Mouse (Mus musculus) hindbrain, embryonic 12.5 days (tissue): Measurements from ENCODE around the gene Psma5. TPM values are rescaled to one million over a fixed set of nuclear protein-coding genes. Genes with fewer than 3 reads are reported as not detected.

Source experiments
- ATAC-seq: fragments of 200-750 bp; cut with Nextera tagmentation; 2 replicates; pipeline ENCODE4 v1.8.0; 2017; ENCODE audit warnings: moderate TSS enrichment; ENCODE audit not compliant: low FRiP score
- H3K27ac ChIP-seq: fragments of 300-500 bp; sonication (generic); 2 replicates; pipeline ENCODE4 v1.5.1; 2016; ENCODE audit warnings: mild to moderate bottlenecking
- H3K27me3 ChIP-seq: fragments of 300-500 bp; sonication (generic); 2 replicates; pipeline ENCODE4 v1.6.1; 2016; ENCODE audit warnings: mild to moderate bottlenecking
- H3K36me3 ChIP-seq: fragments of 300-500 bp; sonication (generic); 2 replicates; pipeline ENCODE4 v1.6.1; 2016; ENCODE audit warnings: mild to moderate bottlenecking
- H3K4me1 ChIP-seq: fragments of 300-500 bp; sonication (generic); 2 replicates; pipeline ENCODE4 v1.6.1; 2016
- H3K4me2 ChIP-seq: fragments of 300-500 bp; sonication (generic); replicated peaks from 2 replicates; pipeline ENCODE4 v1.6.1; 2016; ENCODE audit warnings: mild to moderate bottlenecking
- H3K4me3 ChIP-seq: fragments of 300-500 bp; sonication (generic); 2 replicates; pipeline ENCODE4 v1.5.1; 2016; ENCODE audit warnings: mild to moderate bottlenecking
- H3K9ac ChIP-seq: fragments of 300-500 bp; sonication (generic); 2 replicates; pipeline ENCODE4 v1.6.1; 2016; ENCODE audit warnings: mild to moderate bottlenecking, moderate library complexity
- H3K9me3 ChIP-seq: fragments of 300-500 bp; sonication (generic); replicated peaks from 2 replicates; pipeline ENCODE4 v1.6.1; 2016; ENCODE audit warnings: mild to moderate bottlenecking
- WGBS: fragments of 180-500 bp; shearing (Covaris S2); methylation state at CpG from one replicate; pipeline ENCODE4 v1.1.7; 2016; 5-methylcytosine and 5-hydroxymethylcytosine counted together
- polyA plus RNA-seq: library from polyadenylated mRNA; unstranded; fragments of >200 nt; fragmentation: Nextera tagmentation; extraction: Ambion mirVana; gene quantifications from 2 replicates; pipeline ENCODE4 v1.2.1, GENCODE M21; 2016

The Psma5 gene
- polyA plus RNA-seq, 1 experiment from 2014 or later, result 218 TPM

GRCm38 (mm10) chr3:108283781-108284601, 27.3 kb downstream of the Psma5 start, which contains the start of gene Sort1:
Gene Sort1 (plus strand): TSS chr3:108284082.
- peak within 1 kb of the TSS; percentile 88 for H3K27ac ChIP-seq
- under 1% methylated on average over 106 of the region's 109 CpGs for WGBS
- peak within 1 kb of the TSS; percentile 97 for H3K9ac ChIP-seq
- no peaks in the 10 kb centered on the region for H3K9me3 ChIP-seq
- H3K27me3 ChIP-seq, result no peaks in the 10 kb centered on the region
- H3K4me1 ChIP-seq, result peaks cover 48% of the 10 kb centered on the region
- H3K4me2 ChIP-seq, result peak within 1 kb of the TSS; percentile 82
- peak; percentile 99 for ATAC-seq
- no peaks in the 10 kb centered on the region for H3K36me3 ChIP-seq
- peak within 1 kb of the TSS; percentile 96 for H3K4me3 ChIP-seq

- WGBS, result 60% methylated on average over 4 of the region's 4 CpGs
- no peak overlapping the region for H3K27ac ChIP-seq
- H3K9ac ChIP-seq, result peak overlapping the region; percentile 97
- H3K27me3 ChIP-seq, result no peaks in the 10 kb centered on the region
- H3K9me3 ChIP-seq, result no peaks in the 10 kb centered on the region
- peak overlapping the region; percentile 96 for H3K4me3 ChIP-seq
- peak overlapping the region; percentile 82 for H3K4me2 ChIP-seq
- H3K4me1 ChIP-seq, result peaks cover 54% of the 10 kb centered on the region
- H3K36me3 ChIP-seq, result no peaks in the 10 kb centered on the region
- ATAC-seq, result no peak
Measured at GRCm38 (mm10) chr3:108285078-108285711, 28.5 kb downstream of the Psma5 start.

GRCm38 (mm10) chr3:108286671-108287439, 30.1 kb downstream of the Psma5 start:
- ATAC-seq, result no peak
- Histone ChIP-seq H3K27me3 (no peaks in the 10 kb centered on the region), H3K9ac (no peak overlapping the region), H3K4me2 (peak overlapping the region; percentile 82), H3K27ac (no peak overlapping the region), H3K36me3 (no peaks in the 10 kb centered on the region), H3K4me3 (no peak overlapping the region), H3K4me1 (peaks cover 66% of the 10 kb centered on the region), H3K9me3 (no peaks in the 10 kb centered on the region)
- WGBS, result 58% methylated on average over 14 of the region's 14 CpGs

GRCm38 (mm10) chr3:108287811-108288805, 31.4 kb downstream of the Psma5 start:
- H3K9me3 ChIP-seq, result no peaks in the 10 kb centered on the region
- H3K9ac ChIP-seq, result peak overlapping the region; percentile 33
- H3K4me1 ChIP-seq, result peaks cover 65% of the 10 kb centered on the region
- peak overlapping the region; percentile 35 for H3K4me2 ChIP-seq
- H3K4me3 ChIP-seq, result 0 out of 2 replicates have a peak overlapping the region, but pooled peaks have one; percentile 3
- H3K36me3 ChIP-seq, result no peaks in the 10 kb centered on the region
- H3K27ac ChIP-seq, result peak overlapping the region; percentile 60
- ATAC-seq, result no peak
- 10% methylated on average over 17 of the region's 17 CpGs for WGBS
- no peaks in the 10 kb centered on the region for H3K27me3 ChIP-seq

GRCm38 (mm10) chr3:108289311-108290130, 32.8 kb downstream of the Psma5 start:
- H3K4me1 ChIP-seq, result peaks cover 68% of the 10 kb centered on the region
- no peaks in the 10 kb centered on the region for H3K36me3 ChIP-seq
- no peaks in the 10 kb centered on the region for H3K9me3 ChIP-seq
- H3K4me2 ChIP-seq, result no peak overlapping the region
- H3K27ac ChIP-seq, result no peak overlapping the region
- 83% methylated on average over 13 of the region's 13 CpGs for WGBS
- H3K9ac ChIP-seq, result no peak overlapping the region
- ATAC-seq, result no peak
- no peak overlapping the region for H3K4me3 ChIP-seq
- H3K27me3 ChIP-seq, result no peaks in the 10 kb centered on the region

GRCm38 (mm10) chr3:108291036-108291799, 34.5 kb downstream of the Psma5 start:
- 66% methylated on average over 17 of the region's 17 CpGs for WGBS
- Histone ChIP-seq H3K27ac (no peak overlapping the region), H3K4me2 (no peak overlapping the region), H3K27me3 (no peaks in the 10 kb centered on the region), H3K36me3 (no peaks in the 10 kb centered on the region), H3K4me1 (peaks cover 67% of the 10 kb centered on the region), H3K9me3 (no peaks in the 10 kb centered on the region), H3K9ac (no peak overlapping the region), H3K4me3 (no peak overlapping the region)
- ATAC-seq, result no peak

- H3K36me3 ChIP-seq, result no peaks in the 10 kb centered on the region
- H3K9me3 ChIP-seq, result no peaks in the 10 kb centered on the region
- H3K4me3 ChIP-seq, result no peak overlapping the region
- H3K4me2 ChIP-seq, result no peak overlapping the region
- H3K27ac ChIP-seq, result no peak overlapping the region
- no peaks in the 10 kb centered on the region for H3K27me3 ChIP-seq
- WGBS, result 58% methylated on average over 2 of the region's 2 CpGs
- H3K4me1 ChIP-seq, result peaks cover 59% of the 10 kb centered on the region
- no peak for ATAC-seq
- 0 out of 2 replicates have a peak overlapping the region, but pooled peaks have one; percentile 24 for H3K9ac ChIP-seq
Measured at GRCm38 (mm10) chr3:108294398-108294797, 37.7 kb downstream of the Psma5 start.

GRCm38 (mm10) chr3:108295379-108296219, 38.9 kb downstream of the Psma5 start:
- Histone ChIP-seq H3K27me3 (no peaks in the 10 kb centered on the region), H3K36me3 (no peaks in the 10 kb centered on the region), H3K4me2 (peak overlapping the region; percentile 44), H3K4me3 (peak overlapping the region; percentile 11; the same call in 1 of the 2 replicates), H3K27ac (peak overlapping the region; percentile 72), H3K4me1 (peaks cover 57% of the 10 kb centered on the region), H3K9me3 (no peaks in the 10 kb centered on the region), H3K9ac (peak overlapping the region; percentile 19)
- 37% methylated on average over 14 of the region's 14 CpGs for WGBS
- ATAC-seq, result peak; percentile 44; the same call in 1 of the 2 replicates

- peak overlapping the region; percentile 11; the same call in 1 of the 2 replicates for H3K4me3 ChIP-seq
- no peaks in the 10 kb centered on the region for H3K9me3 ChIP-seq
- H3K27ac ChIP-seq, result peak overlapping the region; percentile 72
- H3K36me3 ChIP-seq, result no peaks in the 10 kb centered on the region
- H3K9ac ChIP-seq, result peak overlapping the region; percentile 19; the same call in 1 of the 2 replicates
- H3K4me1 ChIP-seq, result peaks cover 49% of the 10 kb centered on the region
- 17% methylated on average over 14 of the region's 14 CpGs for WGBS
- peak overlapping the region; percentile 44 for H3K4me2 ChIP-seq
- H3K27me3 ChIP-seq, result no peaks in the 10 kb centered on the region
- peak; percentile 80 for ATAC-seq
Measured at GRCm38 (mm10) chr3:108296220-108297049, 39.7 kb downstream of the Psma5 start.
